Mouse (Mus musculus) midbrain, embryonic 14.5 days (tissue): Measurements from ENCODE around the gene Taf4. TPM values are rescaled to one million over a fixed set of nuclear protein-coding genes. Genes with fewer than 3 reads are reported as not detected.
A peak's percentile ranks its signal among the peaks of the same experiment; 100 is the strongest.

Experiments used
- ATAC-seq: fragments of 200-750 bp; cut with Nextera tagmentation; 2 replicates; pipeline ENCODE4 v1.8.0; 2017; ENCODE audit warnings: moderate number of reproducible peaks, moderate library complexity; ENCODE audit not compliant: low FRiP score, low TSS enrichment
- DNase-seq: peaks from one replicate; pipeline ENCODE4 v3.0.0-alpha.2; 2015
- H3K27ac ChIP-seq: fragments of 300-500 bp; sonication (generic); replicated peaks from 2 replicates; pipeline ENCODE4 v1.5.1; 2014; ENCODE audit warnings: mild to moderate bottlenecking, low read depth, low read length, moderate library complexity
- H3K27me3 ChIP-seq: fragments of 300-500 bp; sonication (generic); 2 replicates; pipeline ENCODE4 v1.6.1; 2014; ENCODE audit warnings: low read length, control low read depth, mixed read lengths; ENCODE audit not compliant: control insufficient read depth, insufficient read depth
- H3K36me3 ChIP-seq: fragments of 300-500 bp; sonication (generic); 2 replicates; pipeline ENCODE4 v1.6.1; 2014; ENCODE audit warnings: low read length, control low read depth; ENCODE audit not compliant: control insufficient read depth, insufficient read depth
- H3K4me1 ChIP-seq: fragments of 300-500 bp; sonication (generic); 2 replicates; pipeline ENCODE4 v1.6.1; 2014; ENCODE audit warnings: mild to moderate bottlenecking, antibody characterized with exemption, low read length, control low read depth; ENCODE audit not compliant: control insufficient read depth, insufficient read depth
- H3K4me2 ChIP-seq: fragments of 300-500 bp; sonication (generic); 2 replicates; pipeline ENCODE4 v1.6.1; 2014; ENCODE audit warnings: mild to moderate bottlenecking, low read length, moderate library complexity
- H3K4me3 ChIP-seq: fragments of 300-500 bp; sonication (generic); replicated peaks from 2 replicates; pipeline ENCODE4 v1.5.1; 2014; ENCODE audit warnings: low read depth, low read length
- H3K9ac ChIP-seq: fragments of 300-500 bp; sonication (generic); replicated peaks from 2 replicates; pipeline ENCODE4 v1.6.1; 2014; ENCODE audit warnings: mild to moderate bottlenecking, low read length, moderate library complexity
- H3K9me3 ChIP-seq: fragments of 300-500 bp; sonication (generic); 2 replicates; pipeline ENCODE4 v1.6.1; 2016; ENCODE audit warnings: low read length, control low read depth, mixed read lengths; ENCODE audit not compliant: control insufficient read depth
- WGBS: fragments of 180-500 bp; shearing (Covaris S2); extraction: QIAGEN DNeasy Blood & Tissue Kit; methylation state at CpG from one replicate; pipeline ENCODE4 v1.1.7; 2014; 5-methylcytosine and 5-hydroxymethylcytosine counted together
- polyA plus RNA-seq: library from polyadenylated mRNA; unstranded; fragments of >200 nt; fragmentation: Nextera tagmentation; extraction: Ambion mirVana; gene quantifications from 2 replicates; pipeline ENCODE4 v1.2.1, GENCODE M21; 2014

The Taf4 gene
- polyA plus RNA-seq, 1 experiment from 2014 or later = 5.4 TPM

- Histone ChIP-seq H3K36me3 (no peaks in the 10 kb centered on the region), H3K4me1 (peaks cover 2% of the 10 kb centered on the region; the same call in 1 of the 2 replicates), H3K4me2 (no peak overlapping the region), H3K27me3 (no peaks in the 10 kb centered on the region), H3K27ac (no peak overlapping the region), H3K4me3 (no peak overlapping the region), H3K9me3 (no peaks in the 10 kb centered on the region), H3K9ac (no peak overlapping the region)
- no peak for ATAC-seq
- 85% methylated on average over 4 of the region's 4 CpGs for WGBS
- DNase-seq = no peak
Measured at GRCm38 (mm10) chr2:179961420-179961819, 15.0 kb downstream of the Taf4 start.

GRCm38 (mm10) chr2:179960327-179960726 is 16.1 kb downstream of the Taf4 start:
- no peaks in the 10 kb centered on the region for H3K4me1 ChIP-seq
- no peaks in the 10 kb centered on the region for H3K9me3 ChIP-seq
- DNase-seq (no peak), ATAC-seq (no peak)
- H3K4me3 ChIP-seq = no peak overlapping the region
- WGBS = 88% methylated on average over 6 of the region's 6 CpGs
- no peak overlapping the region for H3K27ac ChIP-seq
- no peaks in the 10 kb centered on the region for H3K36me3 ChIP-seq
- no peaks in the 10 kb centered on the region for H3K27me3 ChIP-seq
- no peak overlapping the region for H3K4me2 ChIP-seq
- no peak overlapping the region for H3K9ac ChIP-seq

- ATAC-seq = no peak
- 42% methylated on average over 3 of the region's 3 CpGs for WGBS
- H3K4me3 ChIP-seq = no peak overlapping the region
- no peaks in the 10 kb centered on the region for H3K27me3 ChIP-seq
- H3K36me3 ChIP-seq = no peaks in the 10 kb centered on the region
- H3K9ac ChIP-seq = no peak overlapping the region
- DNase-seq = no peak
- H3K4me1 ChIP-seq = no peaks in the 10 kb centered on the region
- no peak overlapping the region for H3K27ac ChIP-seq
- no peaks in the 10 kb centered on the region for H3K9me3 ChIP-seq
- no peak overlapping the region for H3K4me2 ChIP-seq
Measured at GRCm38 (mm10) chr2:179959391-179959790, 17.1 kb downstream of the Taf4 start.

- no peaks in the 10 kb centered on the region for H3K36me3 ChIP-seq
- H3K27ac ChIP-seq = 0 out of 2 replicates have a peak overlapping the region, but pooled peaks have one; percentile 26
- ATAC-seq = no peak
- peaks cover 5% of the 10 kb centered on the region; the same call in 1 of the 2 replicates for H3K4me1 ChIP-seq
- no peak overlapping the region for H3K9ac ChIP-seq
- DNase-seq = peak; percentile 8
- no peak overlapping the region for H3K4me3 ChIP-seq
- H3K27me3 ChIP-seq = no peaks in the 10 kb centered on the region
- H3K9me3 ChIP-seq = no peaks in the 10 kb centered on the region
- 51% methylated on average over 14 of the region's 14 CpGs for WGBS
- H3K4me2 ChIP-seq = no peak overlapping the region
Measured at GRCm38 (mm10) chr2:179951542-179952524, 24.6 kb downstream of the Taf4 start.

- Histone ChIP-seq H3K36me3 (no peaks in the 10 kb centered on the region), H3K27me3 (no peaks in the 10 kb centered on the region), H3K4me2 (no peak overlapping the region), H3K4me1 (peaks cover 12% of the 10 kb centered on the region), H3K9ac (no peak overlapping the region), H3K4me3 (no peak overlapping the region), H3K27ac (no peak overlapping the region), H3K9me3 (no peaks in the 10 kb centered on the region)
- ATAC-seq (no peak), DNase-seq (no peak)
- 91% methylated on average over 5 of the region's 5 CpGs for WGBS
Measured at GRCm38 (mm10) chr2:179948820-179949219, 27.6 kb downstream of the Taf4 start.

GRCm38 (mm10) chr2:179947607-179948006 is 28.8 kb downstream of the Taf4 start:
- Histone ChIP-seq H3K9ac (no peak overlapping the region), H3K4me3 (no peak overlapping the region), H3K27me3 (no peaks in the 10 kb centered on the region), H3K4me1 (peaks cover 12% of the 10 kb centered on the region), H3K27ac (no peak overlapping the region), H3K9me3 (no peaks in the 10 kb centered on the region), H3K36me3 (no peaks in the 10 kb centered on the region), H3K4me2 (no peak overlapping the region)
- ATAC-seq = no peak
- 55% methylated on average over 5 of the region's 5 CpGs for WGBS
- no peak for DNase-seq

- DNase-seq (no peak), ATAC-seq (no peak)
- H3K4me2 ChIP-seq = no peak overlapping the region
- H3K4me1 ChIP-seq = peaks cover 11% of the 10 kb centered on the region
- no peak overlapping the region for H3K4me3 ChIP-seq
- H3K36me3 ChIP-seq = no peaks in the 10 kb centered on the region
- no peak overlapping the region for H3K9ac ChIP-seq
- WGBS = 91% methylated on average over 6 of the region's 6 CpGs
- H3K27me3 ChIP-seq = no peaks in the 10 kb centered on the region
- no peak overlapping the region for H3K27ac ChIP-seq
- no peaks in the 10 kb centered on the region for H3K9me3 ChIP-seq
Measured at GRCm38 (mm10) chr2:179946496-179946895, 29.9 kb downstream of the Taf4 start.

GRCm38 (mm10) chr2:179945051-179945450 is 31.4 kb downstream of the Taf4 start:
- H3K4me2 ChIP-seq = no peak overlapping the region
- H3K9ac ChIP-seq = no peak overlapping the region
- ATAC-seq = no peak
- H3K4me3 ChIP-seq = no peak overlapping the region
- WGBS = 26% methylated on average over 4 of the region's 4 CpGs
- H3K4me1 ChIP-seq = peaks cover 10% of the 10 kb centered on the region; the same call in 1 of the 2 replicates
- no peak overlapping the region for H3K27ac ChIP-seq
- H3K27me3 ChIP-seq = no peaks in the 10 kb centered on the region
- H3K9me3 ChIP-seq = no peaks in the 10 kb centered on the region
- no peak for DNase-seq
- H3K36me3 ChIP-seq = no peaks in the 10 kb centered on the region

GRCm38 (mm10) chr2:179941696-179942095 is 34.8 kb downstream of the Taf4 start:
- no peaks in the 10 kb centered on the region for H3K27me3 ChIP-seq
- peaks cover 10% of the 10 kb centered on the region; the same call in 1 of the 2 replicates for H3K4me1 ChIP-seq
- no peak overlapping the region for H3K27ac ChIP-seq
- H3K4me3 ChIP-seq = no peak overlapping the region
- DNase-seq = no peak
- 96% methylated on average over 1 of the region's 1 CpGs for WGBS
- ATAC-seq = no peak
- no peak overlapping the region for H3K4me2 ChIP-seq
- no peaks in the 10 kb centered on the region for H3K9me3 ChIP-seq
- no peak overlapping the region for H3K9ac ChIP-seq
- no peaks in the 10 kb centered on the region for H3K36me3 ChIP-seq
